Mouse (Mus musculus) kidney, adult 2 months (tissue): Measurements from ENCODE around the gene Pik3r1. TPM values are rescaled to one million over a fixed set of nuclear protein-coding genes. Genes with fewer than 3 reads are reported as not detected.

Source experiments
- DNase-seq: peaks from one replicate; pipeline ENCODE4 v3.0.0; 2021
- H3K27ac ChIP-seq: fragments of 200-500 bp; 2 replicates; pipeline ENCODE4 v1.5.1; 2012; ENCODE audit warnings: low read depth, low read length, control low read depth, inconsistent platforms; ENCODE audit not compliant: insufficient read depth
- H3K27me3 ChIP-seq: fragments of 200-500 bp; replicated peaks from 2 replicates; pipeline ENCODE4 v1.6.1; 2012; ENCODE audit warnings: mild to moderate bottlenecking, moderate library complexity, low read length, inconsistent platforms; ENCODE audit not compliant: control insufficient read depth, insufficient read depth
- H3K36me3 ChIP-seq: fragments of 200-500 bp; 2 replicates; pipeline ENCODE4 v1.6.1; 2012; ENCODE audit warnings: mild to moderate bottlenecking, moderate library complexity, low read length, inconsistent platforms; ENCODE audit not compliant: control insufficient read depth, insufficient read depth
- H3K4me1 ChIP-seq: fragments of 200-500 bp; 2 replicates; pipeline ENCODE4 v1.6.1; 2011; ENCODE audit warnings: low read length; ENCODE audit not compliant: control insufficient read depth, insufficient read depth
- H3K4me3 ChIP-seq: fragments of 200-500 bp; 2 replicates; pipeline ENCODE4 v1.5.1; 2011; ENCODE audit warnings: mild to moderate bottlenecking, low read depth, low read length, control low read depth; ENCODE audit not compliant: insufficient read depth
- CTCF ChIP-seq: fragments of 200-500 bp; conservative IDR thresholded peaks from 2 replicates; pipeline ENCODE4 v1.5.1; 2011; ENCODE audit warnings: low read depth, mild to moderate bottlenecking, control low read depth, low read length, moderate library complexity, mixed read lengths; ENCODE audit not compliant: insufficient read depth, insufficient read length
- POLR2A ChIP-seq: fragments of 200-500 bp; IDR thresholded peaks from one replicate; pipeline ENCODE4 v1.6.1; 2011; ENCODE audit warnings: low read depth, low read length, control low read depth
- WGBS: fragments of 180-500 bp; shearing (Covaris S2); methylation state at CpG from one replicate; pipeline ENCODE4 v1.1.7; 2018; 5-methylcytosine and 5-hydroxymethylcytosine counted together
- polyA plus RNA-seq: library from polyadenylated mRNA; depleted of rRNA; stranded (reverse); fragments of >200 nt; gene quantifications from 2 replicates; pipeline ENCODE4 v1.2.3, GENCODE M21; 2012

The Pik3r1 gene
- polyA plus RNA-seq, 1 experiment, result 21.2 TPM

- peak overlapping the region; percentile 3; the same call in 1 of the 2 replicates for H3K27ac ChIP-seq
- peak; percentile 85 for DNase-seq
- peak; percentile 74 for TF ChIP-seq CTCF
- no peak for TF ChIP-seq POLR2A
- no peak overlapping the region for H3K4me3 ChIP-seq
- peaks cover 15% of the 10 kb centered on the region; the same call in 1 of the 2 replicates for H3K4me1 ChIP-seq
- 13% methylated on average over 11 of the region's 11 CpGs for WGBS
- no peaks in the 10 kb centered on the region for H3K27me3 ChIP-seq
- H3K36me3 ChIP-seq, result no peaks in the 10 kb centered on the region
Observed at GRCm38 (mm10) chr13:101719312-101719870, 48.6 kb downstream of the Pik3r1 start.

- WGBS, result 47% methylated on average over 7 of the region's 7 CpGs
- H3K27ac ChIP-seq, result peak overlapping the region; percentile 46; the same call in 1 of the 2 replicates
Observed at GRCm38 (mm10) chr13:101718744-101719143, 49.3 kb downstream of the Pik3r1 start.

GRCm38 (mm10) chr13:101717836-101718235 is 50.2 kb downstream of the Pik3r1 start:
- no peak for TF ChIP-seq CTCF
- no peak for TF ChIP-seq POLR2A
- Histone ChIP-seq H3K27ac (peak overlapping the region; percentile 13), H3K4me1 (peaks cover 24% of the 10 kb centered on the region), H3K4me3 (no peak overlapping the region), H3K27me3 (no peaks in the 10 kb centered on the region), H3K36me3 (no peaks in the 10 kb centered on the region)
- WGBS, result 75% methylated on average over 6 of the region's 6 CpGs
- DNase-seq, result peak; percentile 61

More at GRCm38 (mm10) chr13:101718744-101719143, 49.3 kb downstream of the Pik3r1 start:
- Histone ChIP-seq H3K36me3 (no peaks in the 10 kb centered on the region), H3K27me3 (no peaks in the 10 kb centered on the region), H3K4me3 (no peak overlapping the region), H3K4me1 (peaks cover 15% of the 10 kb centered on the region)
- TF ChIP-seq POLR2A, result no peak
- TF ChIP-seq CTCF, result no peak
- DNase-seq, result no peak

- no peak for TF ChIP-seq CTCF
- TF ChIP-seq POLR2A, result no peak
- Histone ChIP-seq H3K27me3 (no peaks in the 10 kb centered on the region), H3K36me3 (no peaks in the 10 kb centered on the region), H3K4me1 (peaks cover 20% of the 10 kb centered on the region), H3K4me3 (no peak overlapping the region), H3K27ac (0 out of 2 replicates have a peak overlapping the region, but pooled peaks have one; percentile 2)
- WGBS, result 67% methylated on average over 12 of the region's 12 CpGs
- no peak for DNase-seq
Observed at GRCm38 (mm10) chr13:101713429-101714088, 54.5 kb downstream of the Pik3r1 start.

- H3K4me1 ChIP-seq, result peaks cover 20% of the 10 kb centered on the region
- peak overlapping the region; percentile 2; the same call in 1 of the 2 replicates for H3K27ac ChIP-seq
- H3K4me3 ChIP-seq, result no peak overlapping the region
- H3K36me3 ChIP-seq, result peaks cover 1% of the 10 kb centered on the region; the same call in 1 of the 2 replicates
- H3K27me3 ChIP-seq, result no peaks in the 10 kb centered on the region
- no peak for DNase-seq
- 57% methylated on average over 9 of the region's 9 CpGs for WGBS
- TF ChIP-seq POLR2A (no peak), CTCF (no peak)
Observed at GRCm38 (mm10) chr13:101712720-101713428, 55.1 kb downstream of the Pik3r1 start.

- Histone ChIP-seq H3K4me1 (peaks cover 20% of the 10 kb centered on the region), H3K27ac (no peak overlapping the region), H3K4me3 (no peak overlapping the region), H3K27me3 (no peaks in the 10 kb centered on the region), H3K36me3 (peaks cover 1% of the 10 kb centered on the region; the same call in 1 of the 2 replicates)
- DNase-seq, result no peak
- TF ChIP-seq CTCF, result no peak
- TF ChIP-seq POLR2A, result no peak
- WGBS, result 64% methylated on average over 9 of the region's 9 CpGs
Observed at GRCm38 (mm10) chr13:101712099-101712498, 55.9 kb downstream of the Pik3r1 start.

GRCm38 (mm10) chr13:101711301-101711700 is 56.7 kb downstream of the Pik3r1 start:
- Histone ChIP-seq H3K36me3 (peaks cover 1% of the 10 kb centered on the region; the same call in 1 of the 2 replicates), H3K4me3 (no peak overlapping the region), H3K27me3 (no peaks in the 10 kb centered on the region), H3K27ac (no peak overlapping the region), H3K4me1 (peaks cover 20% of the 10 kb centered on the region)
- no peak for TF ChIP-seq POLR2A
- no peak for TF ChIP-seq CTCF
- no peak for DNase-seq
- 83% methylated on average over 2 of the region's 2 CpGs for WGBS
